Mouse (Mus musculus) liver, embryonic 14.5 days (tissue): ENCODE results near the gene Rspo1.

Experiments used
- CTCF ChIP-seq: IDR thresholded peaks from 2 replicates; pipeline ENCODE4 v1.5.1; 2016; ENCODE audit warnings: antibody characterized with exemption, low read depth, control low read depth
- EP300 ChIP-seq: IDR thresholded peaks from 2 replicates; pipeline ENCODE4 v1.6.1; 2016; ENCODE audit warnings: antibody characterized with exemption, low read depth

DNA sequence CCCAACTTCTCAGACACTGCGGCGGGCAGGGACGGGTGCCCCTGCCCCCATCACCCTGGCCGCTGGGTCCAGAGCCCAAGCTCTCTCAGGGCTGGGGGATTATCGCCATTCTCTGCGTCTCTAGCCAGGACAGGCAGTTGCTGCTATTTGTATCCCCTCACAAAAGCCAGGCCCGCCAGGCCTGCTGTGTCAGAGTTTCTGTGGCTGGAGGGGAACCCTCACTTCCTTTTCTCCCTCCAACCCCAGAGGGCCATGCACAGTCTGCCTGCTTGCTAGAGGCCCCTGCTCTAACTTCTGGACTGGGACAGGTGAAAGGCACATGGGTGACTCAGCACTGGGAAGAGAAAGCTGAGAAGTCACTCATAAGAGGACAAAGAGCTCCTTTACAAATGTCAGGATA is 4.1 kb downstream of the Rspo1 start:
- TF ChIP-seq CTCF (no peak), EP300 (no peak)
